Mouse (Mus musculus) cerebellum, adult 2 months (tissue): Measurements from ENCODE around the gene Sf1.

Source experiments
- CTCF ChIP-seq: fragments of 200-500 bp; IDR thresholded peaks from 2 replicates; pipeline ENCODE4 v1.5.1; 2011; ENCODE audit warnings: low read depth, mild to moderate bottlenecking, control low read depth, low read length, moderate library complexity, borderline replicate concordance; ENCODE audit not compliant: insufficient read depth
- POLR2A ChIP-seq: fragments of 200-500 bp; IDR thresholded peaks from 2 replicates; pipeline ENCODE4 v1.6.1; 2011; ENCODE audit warnings: low read length, control low read depth, borderline replicate concordance; ENCODE audit not compliant: insufficient read depth

GRCm38 (mm10) chr19:6403869-6404268 lies 40.4 kb downstream of the Sf1 start:
- TF ChIP-seq CTCF: no peak
- no peak for TF ChIP-seq POLR2A
